Mouse (Mus musculus) hematopoietic stem cell, adult 5-6 weeks (primary cell): ENCODE data around the gene Ltb. TPM values are rescaled to one million over a fixed set of nuclear protein-coding genes. Genes with fewer than 3 reads are reported as not detected.

ENCODE experiments used
- total RNA-seq: library from RNA; stranded (forward); fragments of 172-1452, 232-1000 nt; gene quantifications from 2 replicates; pipeline ENCODE4 v1.2.3, GENCODE M21; 2017

Ltb gene
- total RNA-seq, 1 experiment from 2014 or later: 31.4 TPM

Other genes with a start within 250 kb of the Ltb start
- gene Hspa1b, start 235.2 kb upstream of the Ltb start, total RNA-seq: 18.4 and 24.7 TPM in 2 replicates
- gene Gm20481, start 224.5 kb upstream of the Ltb start, total RNA-seq: 1.1 TPM in 1 of 2 replicates, not detected in the other
- 16.3 and 22.9 TPM in 2 replicates for gene Hspa1a, start 222.3 kb upstream of the Ltb start, total RNA-seq
- gene Hspa1l, start 221.7 kb upstream of the Ltb start, total RNA-seq: 0.05 TPM in 1 of 2 replicates, not detected in the other
- 28.5 and 39.0 TPM in 2 replicates for gene Lsm2, start 212.6 kb upstream of the Ltb start, total RNA-seq
- 228 and 415 TPM in 2 replicates for gene Vars, start 193.5 kb upstream of the Ltb start, total RNA-seq
- 0.38 and 0.45 TPM in 2 replicates for gene Vwa7, start 177.9 kb upstream of the Ltb start, total RNA-seq
- 1.7 TPM in 1 of 2 replicates, not detected in the other for gene Sapcd1, start 166.4 kb upstream of the Ltb start, total RNA-seq
- gene Msh5, start 147.7 kb upstream of the Ltb start, total RNA-seq: 3.7 and 7.9 TPM in 2 replicates
- gene Clic1, start 144.5 kb upstream of the Ltb start, total RNA-seq: 294 and 299 TPM in 2 replicates
- 27.4 and 32.3 TPM in 2 replicates for gene Ddah2, start 135.4 kb upstream of the Ltb start, total RNA-seq
- not detected in 2 replicates for gene Ly6g6c, start 129.1 kb upstream of the Ltb start, total RNA-seq
- not detected in 2 replicates for gene Mpig6b, start 128.3 kb upstream of the Ltb start, total RNA-seq
- gene Ly6g6e, start 117.5 kb upstream of the Ltb start, total RNA-seq: not detected in 2 replicates
- not detected in 2 replicates for gene Ly6g6d, start 116.4 kb upstream of the Ltb start, total RNA-seq
- not detected in 2 replicates for gene Ly6g6f, start 108.8 kb upstream of the Ltb start, total RNA-seq
- gene Abhd16a, start 105.2 kb upstream of the Ltb start, total RNA-seq: 25.9 and 30.0 TPM in 2 replicates
- gene Ly6g5c, start 86.2 kb upstream of the Ltb start, total RNA-seq: not detected in 2 replicates
- 1.6 TPM in 1 of 2 replicates, not detected in the other for gene Ly6g5b, start 79.0 kb upstream of the Ltb start, total RNA-seq
- 31.2 and 35.1 TPM in 2 replicates for gene Gpank1, start 73.0 kb upstream of the Ltb start, total RNA-seq
- 250 and 330 TPM in 2 replicates for gene Csnk2b, start 72.4 kb upstream of the Ltb start, total RNA-seq
- 6.1 and 6.3 TPM in 2 replicates for gene D17H6S53E, start 68.1 kb upstream of the Ltb start, total RNA-seq
- 0.38 TPM in 1 of 2 replicates, not detected in the other for gene Apom, start 62.4 kb upstream of the Ltb start, total RNA-seq
- gene Bag6, start 59.3 kb upstream of the Ltb start, total RNA-seq: 109 and 121 TPM in 2 replicates
- 61.3 and 65.9 TPM in 2 replicates for gene Prrc2a, start 29.5 kb upstream of the Ltb start, total RNA-seq
- 1.8 TPM in 1 of 2 replicates, not detected in the other for gene Aif1, start 18.4 kb upstream of the Ltb start, total RNA-seq
- gene Lst1, start 6.0 kb upstream of the Ltb start, total RNA-seq: 85.1 and 145 TPM in 2 replicates
- gene Tnf, start 7.6 kb downstream of the Ltb start, total RNA-seq: 22.3 and 44.4 TPM in 2 replicates
- not detected in 2 replicates for gene Lta, start 10.9 kb downstream of the Ltb start, total RNA-seq
- gene Gm16181, start 26.4 kb downstream of the Ltb start, total RNA-seq: 3.1 TPM in 1 of 2 replicates, not detected in the other
- 3.8 and 5.2 TPM in 2 replicates for gene Atp6v1g2, start 39.2 kb downstream of the Ltb start, total RNA-seq
- gene Nfkbil1, start 41.4 kb downstream of the Ltb start, total RNA-seq: 4.3 and 15.9 TPM in 2 replicates
- gene Ddx39b, start 47.3 kb downstream of the Ltb start, total RNA-seq: 207 and 226 TPM in 2 replicates
- 627 and 791 TPM in 2 replicates for gene H2-D1, start 68.3 kb downstream of the Ltb start, total RNA-seq
- gene H2-Q1, start 126.0 kb downstream of the Ltb start, total RNA-seq: 0.25 TPM in 1 of 2 replicates, not detected in the other
- gene H2-Q2, start 147.8 kb downstream of the Ltb start, total RNA-seq: not detected in 2 replicates
- gene H2-Q4, start 185.2 kb downstream of the Ltb start, total RNA-seq: 110 and 133 TPM in 2 replicates
- gene H2-Q6, start 230.4 kb downstream of the Ltb start, total RNA-seq: 200 and 221 TPM in 2 replicates
- 156 and 169 TPM in 2 replicates for gene H2-Q7, start 244.7 kb downstream of the Ltb start, total RNA-seq